Mouse (Mus musculus) CH12.LX (cell line): ENCODE results near the gene Dnah12. TPM values are rescaled to one million over a fixed set of nuclear protein-coding genes. Genes with fewer than 3 reads are reported as not detected.

Source experiments
- DNase-seq: peaks from one replicate; pipeline ENCODE4 v3.0.0-alpha.2; 2013; ENCODE audit errors: extremely low read depth
- H3K27ac ChIP-seq: 2 replicates; pipeline ENCODE4 v1.5.1; 2012; ENCODE audit warnings: low read depth, mild to moderate bottlenecking, control low read depth, moderate library complexity; ENCODE audit not compliant: insufficient read depth
- H3K27me3 ChIP-seq: replicated peaks from 2 replicates; pipeline ENCODE3; 2012; ENCODE audit warnings: inconsistent platforms
- H3K36me3 ChIP-seq, 2 experiments: replicated peaks in 1 of 2; 2 replicates each; pipeline versions ENCODE3 to v1.6.1; 2012; ENCODE audit warnings: inconsistent platforms in 1 of 2, low read length in 1 of 2, mild to moderate bottlenecking in 1 of 2, mixed read lengths in 1 of 2, moderate library complexity in 1 of 2; ENCODE audit not compliant: control insufficient read depth in 1 of 2, insufficient read depth in 1 of 2
- H3K4me1 ChIP-seq, 2 experiments: 2 replicates each; pipeline ENCODE4 v1.6.1; 2012; ENCODE audit warnings: inconsistent platforms in 1 of 2, moderate library complexity in 1 of 2; ENCODE audit not compliant: insufficient read depth in 2 of 2, control insufficient read depth in 1 of 2
- H3K4me2 ChIP-seq: 2 replicates; pipeline ENCODE4 v1.6.1; 2012; ENCODE audit warnings: low read depth, mild to moderate bottlenecking, control low read depth; ENCODE audit not compliant: poor library complexity, insufficient read depth, severe bottlenecking
- H3K4me3 ChIP-seq, 3 experiments: fragments of 150-350 bp in 1 of 3; sonication (generic) in 1 of 3; replicated peaks in 1 of 3; 2 replicates each; pipeline versions ENCODE3 to v1.5.1; 2011 to 2012; ENCODE audit warnings: low read depth in 2 of 3, low read length in 2 of 3, mild to moderate bottlenecking in 2 of 3, moderate library complexity in 2 of 3, control low read depth in 1 of 3, improper control_type of control experiment in 1 of 3, inconsistent platforms in 1 of 3, mixed read lengths in 1 of 3; ENCODE audit not compliant: poor library complexity in 1 of 3
- H3K79me2 ChIP-seq: replicated peaks from 2 replicates; pipeline ENCODE4 v1.6.1; 2012; ENCODE audit warnings: mild to moderate bottlenecking, moderate library complexity; ENCODE audit not compliant: control insufficient read depth, poor library complexity, insufficient read depth, severe bottlenecking; ENCODE audit errors: extremely low read depth
- H3K9ac ChIP-seq: 2 replicates; pipeline ENCODE4 v1.6.1; 2012; ENCODE audit warnings: low read depth, mild to moderate bottlenecking, control low read depth, moderate library complexity; ENCODE audit not compliant: insufficient read depth
- H3K9me3 ChIP-seq: replicated peaks from 2 replicates; pipeline ENCODE3; 2012; ENCODE audit warnings: low read length, inconsistent platforms, mixed read lengths
- BHLHE40 ChIP-seq: IDR thresholded peaks from 2 replicates; pipeline ENCODE4 v1.6.1; 2011; ENCODE audit warnings: mild to moderate bottlenecking, low read depth, low read length, improper control_type of control experiment
- CHD1 ChIP-seq: IDR thresholded peaks from 2 replicates; pipeline ENCODE4 v1.6.1; 2012; ENCODE audit warnings: low read depth, low read length, improper control_type of control experiment, inconsistent platforms
- CTCF ChIP-seq, 2 experiments: IDR thresholded peaks in 1 of 2; conservative IDR thresholded peaks in 1 of 2; 2 replicates each; pipeline ENCODE4 v1.5.1; 2011 to 2012; ENCODE audit warnings: low read depth in 2 of 2, low read length in 2 of 2, improper control_type of control experiment in 1 of 2, inconsistent platforms in 1 of 2, mild to moderate bottlenecking in 1 of 2, moderate library complexity in 1 of 2
- E2F4 ChIP-seq: IDR thresholded peaks from 2 replicates; pipeline ENCODE4 v1.6.1; 2011; ENCODE audit warnings: low read depth, low read length, improper control_type of control experiment; ENCODE audit not compliant: insufficient replicate concordance
- EP300 ChIP-seq: IDR thresholded peaks from 2 replicates; pipeline ENCODE4 v1.6.1; 2011; ENCODE audit warnings: low read length, improper control_type of control experiment
- GABPA ChIP-seq: IDR thresholded peaks from 2 replicates; pipeline ENCODE4 v1.6.1; 2012; ENCODE audit warnings: low read depth, low read length, improper control_type of control experiment, inconsistent platforms; ENCODE audit not compliant: insufficient replicate concordance
- HCFC1 ChIP-seq: IDR thresholded peaks from 2 replicates; pipeline ENCODE4 v1.6.1; 2012; ENCODE audit warnings: low read depth, mild to moderate bottlenecking, inconsistent platforms, low read length, improper control_type of control experiment
- IRF4 ChIP-seq: IDR thresholded peaks from 2 replicates; pipeline ENCODE4 v1.6.1; 2014; ENCODE audit warnings: low read depth, mild to moderate bottlenecking, inconsistent platforms, low read length, improper control_type of control experiment
- JUN ChIP-seq: IDR thresholded peaks from 2 replicates; pipeline ENCODE4 v1.6.1; 2011; ENCODE audit warnings: low read depth, mild to moderate bottlenecking, low read length, improper control_type of control experiment, moderate library complexity; ENCODE audit not compliant: insufficient read depth
- JUND ChIP-seq: conservative IDR thresholded peaks from 2 replicates; pipeline ENCODE4 v1.6.1; 2011; ENCODE audit warnings: low read depth, low read length, improper control_type of control experiment
- MAFK ChIP-seq: IDR thresholded peaks from 2 replicates; pipeline ENCODE4 v1.6.1; 2011; ENCODE audit warnings: low read length, improper control_type of control experiment; ENCODE audit not compliant: insufficient replicate concordance
- MAZ ChIP-seq: IDR thresholded peaks from 2 replicates; pipeline ENCODE4 v1.6.1; 2012; ENCODE audit warnings: low read depth, mild to moderate bottlenecking, inconsistent platforms, low read length, improper control_type of control experiment, moderate library complexity
- MXI1 ChIP-seq: IDR thresholded peaks from 2 replicates; pipeline ENCODE4 v1.6.1; 2011; ENCODE audit warnings: mild to moderate bottlenecking, low read depth, low read length, improper control_type of control experiment
- POLR2A ChIP-seq: IDR thresholded peaks from 2 replicates; pipeline ENCODE4 v1.6.1; 2011; ENCODE audit warnings: low read depth, mild to moderate bottlenecking, improper control_type of control experiment, low read length
- POLR2AphosphoS2 ChIP-seq: IDR thresholded peaks from 2 replicates; pipeline ENCODE4 v1.6.1; 2011; ENCODE audit warnings: low read depth, low read length, improper control_type of control experiment
- RAD21 ChIP-seq: IDR thresholded peaks from 2 replicates; pipeline ENCODE4 v1.6.1; 2011; ENCODE audit warnings: low read depth, mild to moderate bottlenecking, low read length, improper control_type of control experiment, moderate library complexity
- RCOR1 ChIP-seq: conservative IDR thresholded peaks from 2 replicates; pipeline ENCODE4 v1.6.1; 2012; ENCODE audit warnings: low read depth, mild to moderate bottlenecking, inconsistent platforms, low read length, improper control_type of control experiment
- SIN3A ChIP-seq: IDR thresholded peaks from 2 replicates; pipeline ENCODE4 v1.6.1; 2012; ENCODE audit warnings: low read length, improper control_type of control experiment, inconsistent platforms
- SMC3 ChIP-seq: IDR thresholded peaks from 2 replicates; pipeline ENCODE4 v1.6.1; 2011; ENCODE audit warnings: low read depth, low read length, improper control_type of control experiment
- TBP ChIP-seq: conservative IDR thresholded peaks from 2 replicates; pipeline ENCODE4 v1.6.1; 2011; ENCODE audit warnings: low read depth, low read length, improper control_type of control experiment
- TCF12 ChIP-seq: IDR thresholded peaks from 2 replicates; pipeline ENCODE4 v1.6.1; 2014; ENCODE audit warnings: low read depth, mild to moderate bottlenecking, inconsistent platforms, low read length, improper control_type of control experiment
- USF1 ChIP-seq: IDR thresholded peaks from 2 replicates; pipeline ENCODE4 v1.6.1; 2014; ENCODE audit warnings: low read depth, mild to moderate bottlenecking, inconsistent platforms, low read length, improper control_type of control experiment
- USF2 ChIP-seq: conservative IDR thresholded peaks from 2 replicates; pipeline ENCODE4 v1.6.1; 2011; ENCODE audit warnings: low read depth, low read length, improper control_type of control experiment
- ZKSCAN1 ChIP-seq: IDR thresholded peaks from 2 replicates; pipeline ENCODE4 v1.6.1; 2012; ENCODE audit warnings: low read depth, inconsistent platforms, low read length, improper control_type of control experiment, borderline replicate concordance
- ZMIZ1 ChIP-seq: IDR thresholded peaks from 2 replicates; pipeline ENCODE4 v1.6.1; 2012; ENCODE audit warnings: low read depth, mild to moderate bottlenecking, inconsistent platforms, low read length, improper control_type of control experiment
- dilution Hi-C: fragments of 300-500 bp; cut with MboI; formaldehyde crosslinking; loops from 2 replicates; pipeline ENCODE4 v1.14.3; 2020; ENCODE audit warnings: low sequenced_read_pairs; ENCODE audit not compliant: extremely low pct_unique_long_range_greater_than_20kb, extremely low pct_ligation_motif_present
- in situ Hi-C: fragments of 300-500 bp; cut with MboI; formaldehyde crosslinking; loops from 3 replicates; pipeline ENCODE4 v1.14.3; 2019; ENCODE audit warnings: low sequenced_read_pairs, low pct_ligation_motif_present, low pct_unique_long_range_greater_than_20kb, mixed read lengths
- polyA plus RNA-seq: library from polyadenylated mRNA; unstranded; fragments of >175 nt; gene quantifications from 2 replicates; pipeline ENCODE4 v1.2.1, GENCODE M21; 2012; ENCODE audit warnings: low read depth; ENCODE audit not compliant: insufficient read length
- total RNA-seq, 2 experiments: library from RNA; depleted of rRNA; stranded (reverse); fragments of 300-350 nt in 1 of 2; fragments of >200 nt in 1 of 2; gene quantifications; 2 replicates each; pipeline ENCODE4 v1.2.3; 2012 to 2014

Gene Dnah12
- total and polyA plus RNA-seq, 3 experiments = 0.04 to 0.13 (median 0.04) TPM

DNA sequence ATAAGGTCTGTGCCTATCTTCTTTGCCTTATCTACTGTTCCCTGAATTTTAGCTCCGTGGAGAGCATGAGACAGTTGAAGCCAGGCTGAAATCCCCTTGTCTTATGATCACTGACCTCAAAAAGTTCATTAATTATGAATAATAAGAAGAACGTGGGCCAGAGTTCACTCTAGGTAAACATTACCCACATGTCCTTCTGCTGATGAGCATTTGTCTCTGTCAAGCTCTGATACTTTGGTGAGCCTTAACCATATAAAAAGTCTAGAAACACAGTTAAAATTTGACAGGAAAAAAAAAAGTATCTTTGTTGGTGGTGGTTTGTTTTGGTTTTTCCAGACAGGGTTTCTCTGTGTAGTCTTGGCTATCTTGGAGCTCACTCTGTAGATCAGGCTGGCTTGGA, 161.0 kb downstream of the Dnah12 start:
- dilution Hi-C loops = no loop called here
- Histone ChIP-seq H3K4me2 (no peak overlapping the region), H3K27me3 (no peaks in the 10 kb centered on the region)

DNA sequence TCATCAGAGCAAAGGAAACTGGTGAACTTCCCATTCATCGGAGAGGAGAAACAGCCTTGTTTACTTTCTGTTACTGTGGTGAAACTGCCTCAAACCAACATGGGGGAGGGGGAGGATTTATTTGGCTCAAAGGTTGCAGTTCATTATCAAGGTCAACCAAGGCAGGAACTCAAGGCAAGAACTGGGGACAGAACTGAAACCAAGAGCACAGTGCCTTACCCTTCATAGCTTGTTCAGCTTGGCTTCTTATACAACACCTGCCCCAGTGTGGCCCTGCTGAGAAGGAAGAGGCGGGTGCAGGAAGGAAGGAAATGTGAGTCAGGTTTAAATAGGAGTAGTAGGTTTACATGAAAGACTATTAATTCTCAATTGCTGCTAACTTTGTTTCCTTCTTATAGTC, 165.3 kb downstream of the Dnah12 start:
- no peaks in the 10 kb centered on the region for H3K27me3 ChIP-seq
- H3K79me2 ChIP-seq = no peaks in the 10 kb centered on the region
- dilution Hi-C loops = no loop called here
- peak; percentile 56 for DNase-seq
- 0 out of 2 replicates have a peak overlapping the region, but pooled peaks have one; percentile 8 for H3K4me2 ChIP-seq
- no peaks in the 10 kb centered on the region for H3K36me3 ChIP-seq
- peaks cover 2% of the 10 kb centered on the region for H3K9me3 ChIP-seq
- H3K4me3 ChIP-seq = no peak overlapping the region
- no peak for TF ChIP-seq MXI1
- no peak for TF ChIP-seq RAD21
- no peak for TF ChIP-seq USF1
- TF ChIP-seq EP300 = 0 out of 2 replicates have a peak, but pooled peaks have one; percentile 23
- no peak for TF ChIP-seq MAFK
- 0 out of 2 replicates have a peak, but pooled peaks have one; percentile 33 for TF ChIP-seq IRF4
- TF ChIP-seq HCFC1 = no peak
- TF ChIP-seq POLR2A = no peak
- TF ChIP-seq ZMIZ1 = no peak
- no peak for TF ChIP-seq TBP
- no peak for TF ChIP-seq ZKSCAN1
- TF ChIP-seq CTCF (conservative IDR thresholded peaks at IDR 0.05 in 1 of 2, IDR thresholded peaks at IDR 0.05 in 1 of 2; ENCODE audit: low read depth in 2 of 2, low read length in 2 of 2) = no peak
- TF ChIP-seq TCF12 = no peak
- no peak for TF ChIP-seq JUND
- TF ChIP-seq, all 38 proteins: peak for 2
- Histone ChIP-seq H3K4me1 (peaks cover 0 to 7% of the 10 kb centered on the region in 2 experiments; a peak in 2 of 4 replicates), H3K27ac (no peak overlapping the region), H3K9ac (no peak overlapping the region)
- in situ Hi-C loops = no loop called here

More for the DNA sequence above, 161.0 kb downstream of the Dnah12 start:
- Histone ChIP-seq H3K36me3 (no peaks in the 10 kb centered on the region), H3K4me3 (no peak overlapping the region), H3K79me2 (no peaks in the 10 kb centered on the region), H3K4me1 (peaks cover 0 to 7% of the 10 kb centered on the region in 2 experiments; a peak in 2 of 4 replicates), H3K9ac (no peak overlapping the region), H3K9me3 (no peaks in the 10 kb centered on the region), H3K27ac (no peak overlapping the region)
- TF ChIP-seq E2F4 = no peak
- no peak for TF ChIP-seq MAZ
- TF ChIP-seq POLR2AphosphoS2 = no peak
- TF ChIP-seq USF2 = no peak
- no peak for TF ChIP-seq SMC3
- TF ChIP-seq POLR2A = no peak
- no peak for TF ChIP-seq USF1
- TF ChIP-seq TCF12 = no peak
- no peak for TF ChIP-seq GABPA
- TF ChIP-seq SIN3A = no peak
- TF ChIP-seq JUN = no peak
- TF ChIP-seq CHD1 = no peak
- TF ChIP-seq RCOR1 = no peak
- no peak for TF ChIP-seq TBP
- TF ChIP-seq RAD21 = no peak
- no peak for TF ChIP-seq BHLHE40
- in situ Hi-C loops = no loop called here
- DNase-seq = no peak
